Mouse (Mus musculus) kidney, adult 9 months (tissue): ENCODE measurements around the gene Tns1.

Experiments
- DNase-seq: peaks from one replicate; pipeline ENCODE4 v3.0.0; 2022

Gene Tns1

DNA sequence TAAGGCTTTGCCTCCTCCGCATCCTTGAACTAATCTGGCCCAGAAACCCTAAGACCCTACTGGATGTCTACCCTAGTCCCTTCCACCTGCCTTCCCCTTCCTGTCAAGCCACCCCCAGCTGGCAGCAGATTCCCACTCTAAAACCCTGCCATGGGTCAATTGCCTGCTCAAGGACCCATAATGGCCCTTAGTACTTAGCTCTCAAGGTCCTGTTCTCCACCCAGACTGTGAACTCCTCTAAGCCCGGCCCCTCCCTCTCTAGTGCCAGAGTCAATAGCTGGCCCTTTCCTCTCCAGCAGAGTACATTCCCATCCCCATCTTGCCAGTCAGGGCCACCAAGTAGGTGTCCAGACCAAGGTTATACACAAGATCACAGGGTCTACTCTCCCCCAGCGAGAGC lies 115.3 kb downstream of the Tns1 start:
- DNase-seq, result peak; percentile 90

DNA sequence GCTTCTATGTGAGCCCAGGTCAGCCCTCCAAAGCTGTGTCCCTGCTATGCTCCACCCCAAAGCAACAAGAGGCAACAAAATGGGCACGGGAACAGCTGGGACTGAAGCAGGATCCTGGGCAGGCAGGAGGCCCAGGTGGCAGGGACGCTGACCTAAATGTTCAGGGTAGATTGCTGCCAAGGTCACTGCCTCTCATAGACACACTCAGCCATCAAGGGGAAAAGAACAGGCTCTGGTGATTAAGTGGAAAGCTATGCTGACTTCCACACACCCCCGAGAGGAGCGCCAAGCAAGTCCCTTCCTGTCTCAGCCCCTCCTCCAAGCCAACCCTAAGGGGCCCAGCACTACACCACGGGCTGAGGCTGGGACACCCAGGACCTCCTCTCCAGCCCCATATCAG lies 115.8 kb downstream of the Tns1 start:
- DNase-seq, result peak; percentile 86

DNA sequence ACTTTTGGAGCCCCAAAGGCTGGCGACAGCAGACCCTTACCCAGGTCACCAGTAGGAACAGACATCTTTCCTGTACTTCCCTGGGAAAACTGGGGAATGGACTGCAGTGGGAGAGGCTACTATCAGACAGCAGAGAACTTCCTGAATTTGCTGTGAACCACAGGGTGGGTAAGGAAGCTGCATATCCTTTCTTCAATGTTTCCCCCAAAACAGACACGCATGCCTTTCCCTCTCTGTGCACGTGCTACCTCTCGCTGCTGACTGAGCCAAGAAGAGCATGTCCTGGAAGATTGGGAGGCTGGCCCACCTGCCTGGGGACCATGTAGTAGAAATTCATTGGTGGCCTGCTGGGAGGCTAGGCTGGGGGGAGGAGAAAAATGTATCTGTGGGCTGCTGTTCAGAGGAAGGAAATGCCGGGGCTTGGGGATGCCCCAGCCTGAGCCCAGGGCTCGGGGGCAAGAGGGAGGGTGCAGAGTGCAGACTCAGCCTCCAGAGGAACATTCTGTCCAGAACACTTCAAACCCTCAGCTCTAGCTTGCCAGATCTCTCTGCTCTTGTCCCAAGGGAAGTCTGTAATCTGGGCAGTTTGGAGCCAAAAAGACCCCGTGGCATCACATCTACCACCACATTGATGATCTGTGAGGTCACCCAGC lies 116.7 kb downstream of the Tns1 start:
- DNase-seq, result peak; percentile 86

DNA sequence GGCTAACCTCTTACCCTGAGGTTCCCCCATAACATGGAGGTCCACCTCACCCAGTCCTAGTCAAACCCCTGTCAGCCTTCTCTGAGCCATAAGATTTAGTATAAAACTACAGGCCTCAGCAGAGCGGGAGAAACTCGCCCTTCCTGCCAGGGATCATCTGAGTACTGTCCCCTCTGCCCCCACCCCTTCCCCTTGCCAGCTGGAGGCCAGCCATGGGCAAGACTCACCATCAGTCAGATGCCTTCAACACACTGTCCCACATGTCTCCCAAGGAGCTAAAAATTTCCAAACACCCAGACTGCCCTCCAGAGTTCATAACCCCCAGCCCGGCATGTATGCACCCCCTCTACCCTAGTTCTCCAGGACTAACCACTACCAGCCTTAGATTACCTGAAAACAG lies 119.2 kb downstream of the Tns1 start:
- peak; percentile 92 for DNase-seq

DNA sequence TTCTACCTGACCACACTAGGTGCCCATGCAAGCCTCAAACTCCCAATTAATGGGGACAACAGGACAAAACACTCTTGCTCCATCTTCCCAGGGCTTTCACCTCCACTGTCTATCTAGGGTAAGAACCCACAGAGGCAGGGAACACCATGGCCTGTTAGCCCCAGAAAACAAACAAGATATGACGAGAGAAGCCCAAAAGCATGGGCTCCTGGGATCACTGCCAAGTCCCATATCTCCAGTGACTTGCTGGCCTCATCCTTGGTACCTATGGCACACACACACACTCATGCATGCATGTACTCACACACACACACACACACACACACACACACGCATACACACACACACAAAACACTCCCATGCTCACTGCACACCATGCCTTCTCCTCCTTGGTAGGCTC lies 120.5 kb downstream of the Tns1 start:
- DNase-seq, result no peak

DNA sequence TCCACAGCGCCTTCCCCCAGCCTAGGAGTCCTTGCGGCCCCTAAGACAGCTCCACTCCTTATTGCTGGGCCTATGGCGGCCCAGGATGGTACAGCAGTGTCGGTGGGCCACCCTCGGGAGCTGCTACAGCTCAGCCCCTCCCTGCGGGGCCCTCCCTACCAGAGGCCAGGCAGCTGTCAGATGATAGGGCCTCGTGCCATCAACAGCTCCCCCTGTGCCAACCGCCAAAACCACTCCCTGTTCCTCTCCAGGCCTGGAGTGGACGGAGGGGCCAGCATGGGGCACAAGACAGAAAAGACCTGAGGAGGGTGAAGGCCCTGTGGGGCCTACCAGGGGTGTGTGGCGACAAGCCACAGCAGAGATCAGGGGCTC lies 122.8 kb downstream of the Tns1 start:
- DNase-seq, result peak; percentile 52

DNA sequence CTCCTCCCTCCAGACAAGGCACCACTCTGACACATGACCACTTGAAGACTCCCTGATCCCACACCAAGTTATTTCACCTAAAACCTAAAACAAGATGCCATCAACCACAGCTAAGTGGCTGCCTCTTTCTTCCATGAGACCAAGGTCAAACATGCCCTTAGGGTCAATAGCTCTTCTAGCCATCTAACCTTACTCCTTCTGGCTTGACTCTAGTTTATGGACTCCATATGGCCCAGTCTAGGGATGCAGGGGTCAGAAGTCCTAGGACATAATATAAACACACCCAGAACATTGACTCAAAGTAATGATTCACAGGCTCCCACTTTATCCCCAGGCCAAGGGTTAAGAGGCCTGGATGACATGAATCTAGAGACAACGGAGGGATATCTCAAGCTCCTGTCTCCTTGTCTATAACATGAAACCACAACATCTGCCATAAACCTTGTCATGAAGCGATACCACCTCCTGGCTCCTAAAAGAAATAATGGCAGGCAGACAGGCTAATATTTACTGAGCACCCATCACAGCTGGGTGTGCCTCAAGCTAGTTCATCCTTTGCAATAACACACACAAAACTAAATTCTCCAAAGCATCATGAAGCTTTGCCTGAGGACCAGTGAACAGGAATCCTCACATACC lies 123.3 kb downstream of the Tns1 start:
- DNase-seq, result peak; percentile 45

DNA sequence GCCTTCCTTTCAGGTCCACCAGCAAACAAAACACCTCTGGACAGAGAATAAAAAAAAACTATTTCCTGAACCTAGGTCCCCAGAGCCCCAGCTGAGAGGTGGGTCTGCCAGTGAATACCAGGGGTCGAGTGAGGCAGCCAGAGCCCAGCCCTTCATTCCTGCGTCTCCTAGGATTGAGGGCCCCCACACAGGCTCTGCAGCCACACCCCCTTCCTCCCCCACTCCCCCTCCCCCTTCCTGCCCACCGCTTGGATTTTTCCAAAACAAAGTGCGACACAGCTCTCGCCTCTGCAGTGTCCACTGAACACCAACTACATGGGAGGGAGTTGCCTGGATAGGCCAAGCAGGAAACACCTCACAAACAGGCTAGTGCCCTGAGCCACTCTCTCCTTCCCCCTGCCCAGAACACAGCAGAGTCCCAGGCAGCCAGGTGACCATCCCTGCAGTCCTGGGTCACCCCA lies 124.0 kb downstream of the Tns1 start:
- peak; percentile 75 for DNase-seq

DNA sequence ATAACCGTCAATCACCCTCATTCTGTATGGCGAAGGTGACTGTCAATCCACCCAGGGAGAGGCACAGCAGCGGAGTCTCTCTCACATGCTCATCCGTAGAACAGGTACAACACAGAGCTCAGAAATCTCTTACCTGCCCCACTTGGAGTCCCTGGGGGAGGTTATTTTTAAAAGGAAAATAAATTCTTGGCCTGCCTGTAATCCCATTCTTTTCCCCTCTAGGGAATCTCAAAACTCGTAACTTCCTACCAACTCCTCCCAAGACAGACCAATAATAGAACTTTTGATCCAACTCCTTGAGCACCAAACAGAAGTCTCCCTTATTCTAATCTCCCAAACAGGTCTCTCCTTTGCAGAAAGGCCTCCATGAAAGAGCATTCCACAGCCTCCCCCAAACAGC lies 124.7 kb downstream of the Tns1 start:
- DNase-seq, result peak; percentile 33

DNA sequence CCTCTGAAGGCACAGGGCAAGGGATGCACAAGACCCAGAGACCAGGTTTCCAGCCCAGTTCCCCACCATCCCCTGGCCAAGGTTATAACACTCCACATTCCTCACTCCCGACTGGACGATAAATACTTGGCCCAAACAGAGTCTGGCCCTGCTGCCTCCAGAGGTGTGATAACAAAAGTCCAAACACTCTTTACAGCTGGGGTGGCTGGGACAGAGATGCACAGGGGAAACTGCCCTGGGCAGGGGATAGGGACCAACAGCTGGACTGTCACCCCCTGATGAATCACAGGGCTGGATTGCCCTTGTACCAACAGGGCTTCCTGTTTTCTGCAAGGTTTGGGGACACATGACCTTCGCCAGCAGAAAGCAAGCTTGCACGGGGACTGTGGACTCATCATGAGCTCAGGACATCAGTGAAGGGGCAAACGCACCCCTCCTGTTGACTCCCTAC lies 125.3 kb downstream of the Tns1 start:
- peak; percentile 40 for DNase-seq

DNA sequence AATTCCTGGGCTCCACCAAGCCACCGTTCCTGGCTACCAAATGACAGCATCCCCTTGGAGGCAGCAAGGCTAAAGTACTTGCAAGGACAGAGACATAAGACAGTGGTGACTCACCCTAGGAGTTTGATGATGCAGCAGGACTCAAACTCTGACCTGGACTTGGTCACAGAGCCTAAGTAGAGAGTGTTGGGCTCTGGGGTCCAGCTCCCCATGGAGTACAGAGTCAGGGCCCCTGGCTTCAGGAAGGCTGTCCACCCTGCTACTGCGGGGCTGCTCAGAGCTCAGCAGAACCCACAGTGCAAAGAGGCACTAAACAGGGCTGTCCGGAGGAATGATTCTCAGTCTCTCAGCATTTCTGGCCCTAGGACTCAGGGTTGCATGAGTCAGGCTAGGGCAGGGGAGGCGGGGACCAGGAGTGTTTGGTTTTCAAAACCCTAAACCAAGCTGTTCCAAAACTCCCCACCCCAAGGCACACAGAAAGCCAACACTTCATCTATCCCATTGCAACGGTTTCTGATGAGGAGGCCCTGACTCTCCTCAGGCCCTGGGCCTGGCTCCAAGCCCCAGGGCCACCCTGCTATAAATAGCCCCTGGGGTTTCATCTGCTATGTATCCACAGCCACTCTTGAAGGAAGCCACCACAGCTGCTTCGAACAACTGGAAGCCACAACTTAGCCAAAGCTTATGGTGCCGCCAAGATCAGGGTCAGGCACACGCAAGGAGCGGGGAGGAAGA lies 126.0 kb downstream of the Tns1 start:
- DNase-seq, result peak; percentile 64

DNA sequence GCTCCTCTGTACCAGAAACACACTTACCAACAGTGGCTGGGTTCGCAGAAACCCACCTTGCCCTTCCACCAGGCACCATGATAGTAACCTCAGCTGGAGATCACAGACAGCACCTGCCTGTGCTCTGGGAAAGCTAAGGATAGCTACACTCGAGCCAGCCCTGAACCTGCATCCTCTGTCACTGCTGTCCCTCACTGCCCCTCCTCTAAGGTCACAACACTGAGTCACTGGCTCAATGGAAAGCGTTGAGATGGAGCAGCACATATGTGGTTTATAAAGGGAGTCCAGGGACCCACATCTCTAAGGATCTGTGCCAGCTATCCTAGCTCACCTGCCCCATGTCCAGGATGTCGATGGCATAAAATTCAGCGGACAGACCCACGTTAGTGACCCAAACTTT lies 126.9 kb downstream of the Tns1 start:
- DNase-seq, result no peak

DNA sequence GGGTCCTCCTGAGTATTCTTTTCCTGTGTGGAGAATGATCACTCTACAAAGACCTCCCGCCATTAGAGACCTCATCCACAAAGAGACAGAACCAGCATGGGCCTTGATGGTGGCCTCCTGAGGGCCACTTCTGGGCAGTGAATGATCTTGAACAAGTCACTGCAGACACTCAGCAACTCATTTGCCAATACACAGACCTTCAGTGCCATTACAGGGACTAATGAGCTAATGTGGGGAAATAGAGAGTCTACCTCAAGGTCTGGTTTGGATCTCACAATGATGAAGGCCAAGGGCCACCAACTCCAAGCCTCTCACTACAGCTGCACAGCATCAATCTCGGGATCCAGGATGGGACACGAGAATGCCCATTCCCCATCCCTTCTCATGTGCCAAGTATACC lies 127.6 kb downstream of the Tns1 start:
- DNase-seq, result no peak

DNA sequence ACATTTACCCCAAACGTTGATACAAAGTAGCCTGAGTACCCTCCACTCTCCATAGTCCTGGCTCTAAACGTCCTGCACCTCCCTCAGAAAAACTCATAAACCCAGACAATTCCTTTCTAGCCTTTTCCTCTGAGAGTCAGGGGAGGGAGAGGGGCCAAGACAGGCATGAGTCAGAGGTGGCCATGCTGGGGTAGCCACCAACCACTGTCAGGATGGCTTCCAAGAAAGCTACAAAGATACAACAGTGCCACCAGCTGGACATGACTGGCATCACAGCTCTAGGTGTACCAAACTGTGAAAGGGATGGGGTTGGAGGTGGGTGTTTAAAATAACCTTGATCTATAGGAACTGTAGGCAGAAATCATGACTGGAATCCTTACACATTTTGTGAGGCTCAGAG lies 128.0 kb downstream of the Tns1 start:
- DNase-seq, result peak; percentile 80

DNA sequence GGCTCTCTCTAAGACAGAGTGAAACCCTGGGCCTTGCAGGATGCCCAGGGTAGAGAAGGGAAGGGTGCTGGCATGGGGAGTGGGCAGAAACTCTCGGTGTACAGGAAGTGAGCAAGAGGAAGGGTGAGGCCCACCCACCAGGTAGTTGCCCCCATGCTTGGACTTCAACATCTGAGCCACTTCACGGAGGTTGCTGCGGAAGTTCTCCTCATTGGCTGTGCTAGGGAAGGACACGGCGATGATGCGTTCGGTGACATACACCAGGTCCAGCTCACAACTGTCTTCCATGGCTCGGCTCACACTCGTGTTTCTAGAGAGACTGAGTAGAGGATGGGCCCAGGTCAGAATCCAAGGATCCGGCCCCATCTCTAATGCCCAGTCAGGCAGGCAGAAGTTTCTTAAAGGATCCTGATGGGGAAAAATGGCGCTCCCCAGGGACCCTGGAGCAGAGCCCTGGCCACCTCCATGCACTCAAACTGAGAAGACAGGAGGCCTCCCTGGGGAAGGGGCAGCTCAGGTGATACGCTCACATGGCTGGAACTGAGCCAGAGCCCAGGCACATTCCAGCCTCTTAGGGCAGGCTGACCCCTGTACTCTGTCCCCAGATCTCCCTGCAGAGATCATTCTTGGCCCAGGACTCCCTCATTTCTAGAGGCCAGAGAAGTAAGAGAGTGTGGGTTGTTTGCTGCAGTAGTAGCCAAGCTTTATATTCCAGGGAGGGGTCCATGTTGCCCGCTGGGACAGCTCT lies 129.0 kb downstream of the Tns1 start:
- peak; percentile 87 for DNase-seq

DNA sequence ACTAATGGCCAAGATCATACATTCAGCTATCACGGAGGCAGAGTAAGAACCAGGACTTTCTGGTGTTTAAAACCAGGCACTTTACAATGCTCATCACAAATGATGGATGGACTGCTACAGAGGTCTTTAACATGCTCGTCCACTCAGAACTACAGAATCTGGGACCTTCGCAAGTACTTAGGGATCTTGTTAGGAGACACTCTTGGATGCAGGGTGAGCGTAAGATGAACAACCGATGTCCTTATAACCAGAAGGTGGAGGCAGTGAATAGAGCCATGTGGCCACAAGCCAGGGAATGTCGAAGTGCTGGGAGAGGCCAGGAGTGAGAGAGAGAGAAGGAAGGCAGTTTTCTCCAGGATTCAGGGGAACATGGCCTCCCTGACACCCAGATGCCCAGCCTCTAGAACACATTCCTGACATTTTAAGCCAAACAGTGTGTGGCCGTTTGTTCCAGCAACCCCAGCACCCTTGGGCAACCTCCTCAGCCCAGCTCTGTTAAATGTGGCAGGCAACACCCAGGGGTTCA lies 130.3 kb downstream of the Tns1 start:
- peak; percentile 46 for DNase-seq

DNA sequence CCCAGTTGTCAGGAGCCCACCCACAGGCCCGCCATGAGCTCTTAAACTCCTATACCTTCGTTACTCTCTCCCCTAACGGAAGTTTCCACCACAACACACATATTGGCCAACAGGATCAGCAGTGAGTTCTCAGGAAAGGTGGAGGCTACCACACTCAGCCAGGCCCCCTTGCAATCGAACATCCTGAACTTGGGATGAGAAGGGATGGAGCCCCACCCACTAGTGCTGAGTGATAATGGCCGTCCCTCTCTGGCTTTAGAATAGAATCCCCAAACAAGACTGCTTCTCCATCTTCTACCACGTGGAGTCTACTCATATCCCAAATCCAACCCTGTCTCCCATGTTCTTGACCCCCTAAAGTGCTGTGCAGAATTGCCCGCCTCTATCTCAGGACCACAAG lies 131.0 kb downstream of the Tns1 start:
- no peak for DNase-seq

DNA sequence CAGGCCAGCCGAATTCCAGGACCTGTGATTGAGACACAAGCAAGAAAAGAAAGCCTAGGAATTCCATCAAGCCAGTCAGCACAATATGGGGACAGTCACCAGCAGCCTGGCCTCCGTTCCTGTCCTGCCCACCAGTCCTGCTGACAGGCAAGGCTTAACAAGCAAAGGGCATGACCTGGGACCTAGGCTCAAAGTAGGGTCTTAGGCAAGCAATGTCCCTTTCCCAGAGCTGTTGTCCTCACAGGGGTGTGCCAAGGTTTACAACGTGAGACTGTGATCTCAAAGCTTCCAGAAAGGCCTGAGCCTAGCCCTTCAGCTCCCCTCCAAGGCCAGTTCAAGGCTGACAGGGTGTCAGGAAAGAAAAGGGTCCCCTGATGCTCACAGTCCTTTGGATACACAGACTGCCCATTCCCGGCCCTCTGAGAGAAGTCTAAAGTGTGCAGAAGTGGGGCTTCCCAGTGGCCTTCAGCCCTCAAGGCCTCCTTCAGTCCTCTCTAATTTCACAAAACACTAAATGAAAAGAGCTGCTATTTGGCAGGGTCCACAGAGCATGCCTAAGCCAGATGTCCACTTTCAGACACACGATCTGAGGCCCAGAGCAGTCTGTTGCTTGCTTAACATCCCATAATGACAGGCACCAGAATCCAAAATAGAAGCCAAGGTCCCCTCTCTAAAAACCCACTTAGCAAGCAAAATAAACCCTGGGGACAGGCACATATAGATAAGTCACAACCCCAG lies 131.9 kb downstream of the Tns1 start:
- DNase-seq, result no peak

DNA sequence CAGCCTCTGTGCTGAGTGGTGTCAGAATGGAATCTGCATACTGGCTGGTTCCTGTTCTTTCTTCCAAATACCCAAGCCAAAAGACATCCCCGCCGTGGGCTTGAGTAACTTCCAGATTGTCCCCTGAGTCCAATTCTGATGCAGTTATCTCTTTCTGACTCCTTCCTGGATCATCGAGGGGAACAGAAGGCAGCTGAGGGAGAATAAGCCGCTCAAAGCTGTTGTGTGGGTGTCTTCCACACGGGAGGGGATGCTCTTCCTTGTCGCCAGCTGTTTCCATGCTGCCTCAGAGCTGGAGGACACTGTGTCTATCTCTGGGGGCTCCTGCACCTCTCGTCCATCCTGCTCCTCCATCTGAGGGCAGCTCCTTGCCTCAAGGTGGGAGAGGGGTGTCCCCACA lies 133.0 kb downstream of the Tns1 start:
- no peak for DNase-seq

DNA sequence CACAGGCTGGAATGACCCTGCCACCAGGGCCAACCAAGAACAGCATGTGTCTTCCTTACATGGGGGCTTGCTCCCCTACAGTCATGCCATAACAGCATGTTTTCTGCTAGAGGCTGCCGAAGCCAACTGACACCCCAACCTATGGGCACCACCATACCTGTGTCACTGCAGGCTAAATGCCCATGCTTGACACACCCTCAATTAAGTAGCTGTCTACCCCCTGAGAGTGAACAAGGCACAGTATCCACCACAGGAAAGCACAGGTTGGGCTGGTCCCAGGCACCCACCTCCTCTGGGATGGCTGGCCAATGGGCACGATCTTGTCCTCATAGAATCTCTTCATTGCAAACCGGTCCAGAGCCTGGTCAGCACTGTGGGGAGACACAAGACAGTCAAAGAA lies 134.2 kb downstream of the Tns1 start:
- DNase-seq, result no peak

DNA sequence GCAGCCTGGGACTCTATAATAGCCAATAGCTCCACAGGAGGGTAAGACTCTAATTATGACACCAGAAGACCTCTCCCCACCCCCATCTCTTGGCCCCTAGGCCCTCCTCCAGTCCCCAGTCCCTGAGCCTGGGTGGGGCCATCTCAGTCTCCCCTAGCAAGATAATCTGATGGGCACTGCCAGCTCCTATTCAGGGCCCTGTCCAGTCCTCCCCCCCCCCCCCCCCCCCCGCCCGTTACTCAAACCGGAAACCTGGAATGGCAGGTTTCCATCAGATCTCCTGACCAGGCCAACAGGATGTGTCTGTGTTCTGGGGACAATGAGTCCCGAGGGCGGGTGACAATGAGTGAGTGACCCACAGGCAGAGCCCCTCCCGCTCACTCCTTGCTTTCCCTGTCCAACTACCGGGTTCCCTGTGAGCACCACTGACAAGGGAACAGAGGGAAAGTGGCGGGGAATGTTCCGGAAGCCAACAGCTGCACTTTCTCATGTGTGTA lies 136.5 kb downstream of the Tns1 start:
- DNase-seq, result peak; percentile 66
